Mouse (Mus musculus): ENCODE measurements around the gene Cab39l. TPM values are rescaled to one million over a fixed set of nuclear protein-coding genes. Genes with fewer than 3 reads are reported as not detected.

Gene Cab39l
- polyA plus RNA-seq, 1 experiment from 2014 or later = 53.0 TPM

GRCm38 (mm10) chr14:59470781-59471180 lies 30.0 kb downstream of the Cab39l start:
- H3K36me3 ChIP-seq (ENCODE audit: control insufficient read depth, insufficient read depth, low read length) = no peaks in the 10 kb centered on the region
- no peak overlapping the region for H3K9ac ChIP-seq (ENCODE audit: low read length)
- 95% methylated on average over 1 of the region's 1 CpGs for WGBS
- H3K27ac ChIP-seq (replicated peaks; ENCODE audit: low read depth, low read length) = no peak overlapping the region
- H3K4me1 ChIP-seq (ENCODE audit: control insufficient read depth, insufficient read depth, low read length) = no peaks in the 10 kb centered on the region
- H3K9me3 ChIP-seq (ENCODE audit: control insufficient read depth, low read length) = no peaks in the 10 kb centered on the region
- no peaks in the 10 kb centered on the region for H3K27me3 ChIP-seq (ENCODE audit: control insufficient read depth, insufficient read depth, low read length)
- H3K4me2 ChIP-seq (ENCODE audit: low read depth, severe bottlenecking) = no peak overlapping the region
- ATAC-seq (ENCODE audit: insufficient number of reproducible peaks, low FRiP score, low TSS enrichment, low read depth) (no peak), DNase-seq (ENCODE audit: low spot score) (no peak)
- no peak overlapping the region for H3K4me3 ChIP-seq (ENCODE audit: low read depth, low read length)

- Histone ChIP-seq H3K4me2 (ENCODE audit: low read depth, severe bottlenecking) (no peak overlapping the region), H3K9ac (ENCODE audit: low read length) (no peak overlapping the region), H3K4me3 (ENCODE audit: low read depth, low read length) (no peak overlapping the region), H3K4me1 (ENCODE audit: control insufficient read depth, insufficient read depth, low read length) (no peaks in the 10 kb centered on the region), H3K27me3 (ENCODE audit: control insufficient read depth, insufficient read depth, low read length) (no peaks in the 10 kb centered on the region), H3K9me3 (ENCODE audit: control insufficient read depth, low read length) (no peaks in the 10 kb centered on the region), H3K36me3 (ENCODE audit: control insufficient read depth, insufficient read depth, low read length) (no peaks in the 10 kb centered on the region), H3K27ac (replicated peaks; ENCODE audit: low read depth, low read length) (no peak overlapping the region)
- 52% methylated on average over 6 of the region's 6 CpGs for WGBS
- no peak for ATAC-seq (ENCODE audit: insufficient number of reproducible peaks, low FRiP score, low TSS enrichment, low read depth)
- DNase-seq (ENCODE audit: low spot score) = no peak
Measured at GRCm38 (mm10) chr14:59478699-59479098, 37.9 kb downstream of the Cab39l start.

GRCm38 (mm10) chr14:59485247-59485810 lies 44.6 kb downstream of the Cab39l start:
- no peaks in the 10 kb centered on the region for H3K9me3 ChIP-seq (ENCODE audit: control insufficient read depth, low read length)
- no peaks in the 10 kb centered on the region for H3K36me3 ChIP-seq (ENCODE audit: control insufficient read depth, insufficient read depth, low read length)
- ATAC-seq (ENCODE audit: insufficient number of reproducible peaks, low FRiP score, low TSS enrichment, low read depth) (no peak), DNase-seq (ENCODE audit: low spot score) (no peak)
- H3K4me2 ChIP-seq (ENCODE audit: low read depth, severe bottlenecking) = no peak overlapping the region
- no peak overlapping the region for H3K9ac ChIP-seq (ENCODE audit: low read length)
- H3K4me3 ChIP-seq (ENCODE audit: low read depth, low read length) = no peak overlapping the region
- H3K27me3 ChIP-seq (ENCODE audit: control insufficient read depth, insufficient read depth, low read length) = no peaks in the 10 kb centered on the region
- WGBS = 91% methylated on average over 4 of the region's 4 CpGs
- H3K27ac ChIP-seq (replicated peaks; ENCODE audit: low read depth, low read length) = no peak overlapping the region
- no peaks in the 10 kb centered on the region for H3K4me1 ChIP-seq (ENCODE audit: control insufficient read depth, insufficient read depth, low read length)

GRCm38 (mm10) chr14:59492376-59492775 lies 51.6 kb downstream of the Cab39l start:
- ATAC-seq (ENCODE audit: insufficient number of reproducible peaks, low FRiP score, low TSS enrichment, low read depth) = no peak

GRCm38 (mm10) chr14:59497928-59498327 lies 57.2 kb downstream of the Cab39l start:
- no peak overlapping the region for H3K9ac ChIP-seq (ENCODE audit: low read length)
- no peaks in the 10 kb centered on the region for H3K9me3 ChIP-seq (ENCODE audit: control insufficient read depth, low read length)
- DNase-seq (ENCODE audit: low spot score) = no peak
- no peak overlapping the region for H3K4me2 ChIP-seq (ENCODE audit: low read depth, severe bottlenecking)
- H3K27ac ChIP-seq (replicated peaks; ENCODE audit: low read depth, low read length) = no peak overlapping the region
- WGBS = 93% methylated on average over 5 of the region's 5 CpGs
- no peaks in the 10 kb centered on the region for H3K36me3 ChIP-seq (ENCODE audit: control insufficient read depth, insufficient read depth, low read length)
- H3K27me3 ChIP-seq (ENCODE audit: control insufficient read depth, insufficient read depth, low read length) = no peaks in the 10 kb centered on the region
- H3K4me3 ChIP-seq (ENCODE audit: low read depth, low read length) = no peak overlapping the region
- no peak for ATAC-seq (ENCODE audit: insufficient number of reproducible peaks, low FRiP score, low TSS enrichment, low read depth)
- H3K4me1 ChIP-seq (ENCODE audit: control insufficient read depth, insufficient read depth, low read length) = no peaks in the 10 kb centered on the region

More at GRCm38 (mm10) chr14:59492376-59492775, 51.6 kb downstream of the Cab39l start:
- H3K4me2 ChIP-seq (ENCODE audit: low read depth, severe bottlenecking) = no peak overlapping the region
- no peak overlapping the region for H3K4me3 ChIP-seq (ENCODE audit: low read depth, low read length)
- H3K9ac ChIP-seq (ENCODE audit: low read length) = no peak overlapping the region
- no peak for DNase-seq (ENCODE audit: low spot score)
- H3K27ac ChIP-seq (replicated peaks; ENCODE audit: low read depth, low read length) = no peak overlapping the region
- no peaks in the 10 kb centered on the region for H3K27me3 ChIP-seq (ENCODE audit: control insufficient read depth, insufficient read depth, low read length)
- no peaks in the 10 kb centered on the region for H3K9me3 ChIP-seq (ENCODE audit: control insufficient read depth, low read length)
- WGBS = 82% methylated on average over 4 of the region's 4 CpGs
- H3K4me1 ChIP-seq (ENCODE audit: control insufficient read depth, insufficient read depth, low read length) = no peaks in the 10 kb centered on the region
- H3K36me3 ChIP-seq (ENCODE audit: control insufficient read depth, insufficient read depth, low read length) = no peaks in the 10 kb centered on the region

GRCm38 (mm10) chr14:59504831-59505230 lies 64.1 kb downstream of the Cab39l start:
- Histone ChIP-seq H3K4me2 (ENCODE audit: low read depth, severe bottlenecking) (no peak overlapping the region), H3K36me3 (ENCODE audit: control insufficient read depth, insufficient read depth, low read length) (no peaks in the 10 kb centered on the region), H3K9ac (ENCODE audit: low read length) (no peak overlapping the region), H3K9me3 (ENCODE audit: control insufficient read depth, low read length) (no peaks in the 10 kb centered on the region), H3K27me3 (ENCODE audit: control insufficient read depth, insufficient read depth, low read length) (no peaks in the 10 kb centered on the region), H3K4me3 (ENCODE audit: low read depth, low read length) (no peak overlapping the region), H3K27ac (replicated peaks; ENCODE audit: low read depth, low read length) (no peak overlapping the region), H3K4me1 (ENCODE audit: control insufficient read depth, insufficient read depth, low read length) (no peaks in the 10 kb centered on the region)
- 94% methylated on average over 8 of the region's 8 CpGs for WGBS
- ATAC-seq (ENCODE audit: insufficient number of reproducible peaks, low FRiP score, low TSS enrichment, low read depth) = no peak
- no peak for DNase-seq (ENCODE audit: low spot score)

GRCm38 (mm10) chr14:59506139-59506538 lies 65.4 kb downstream of the Cab39l start:
- Histone ChIP-seq H3K36me3 (ENCODE audit: control insufficient read depth, insufficient read depth, low read length) (no peaks in the 10 kb centered on the region), H3K4me3 (ENCODE audit: low read depth, low read length) (no peak overlapping the region), H3K4me2 (ENCODE audit: low read depth, severe bottlenecking) (no peak overlapping the region), H3K9me3 (ENCODE audit: control insufficient read depth, low read length) (no peaks in the 10 kb centered on the region), H3K27ac (replicated peaks; ENCODE audit: low read depth, low read length) (no peak overlapping the region), H3K4me1 (ENCODE audit: control insufficient read depth, insufficient read depth, low read length) (no peaks in the 10 kb centered on the region), H3K27me3 (ENCODE audit: control insufficient read depth, insufficient read depth, low read length) (no peaks in the 10 kb centered on the region), H3K9ac (ENCODE audit: low read length) (no peak overlapping the region)
- DNase-seq (ENCODE audit: low spot score) = no peak
- WGBS = 94% methylated on average over 4 of the region's 4 CpGs
- ATAC-seq (ENCODE audit: insufficient number of reproducible peaks, low FRiP score, low TSS enrichment, low read depth) = no peak

GRCm38 (mm10) chr14:59513922-59514444 lies 73.2 kb downstream of the Cab39l start:
- H3K9me3 ChIP-seq (ENCODE audit: control insufficient read depth, low read length) = no peaks in the 10 kb centered on the region
- no peak overlapping the region for H3K9ac ChIP-seq (ENCODE audit: low read length)
- H3K4me2 ChIP-seq (ENCODE audit: low read depth, severe bottlenecking) = no peak overlapping the region
- no peaks in the 10 kb centered on the region for H3K36me3 ChIP-seq (ENCODE audit: control insufficient read depth, insufficient read depth, low read length)
- DNase-seq (ENCODE audit: low spot score) (no peak), ATAC-seq (ENCODE audit: insufficient number of reproducible peaks, low FRiP score, low TSS enrichment, low read depth) (no peak)
- H3K27me3 ChIP-seq (ENCODE audit: control insufficient read depth, insufficient read depth, low read length) = no peaks in the 10 kb centered on the region
- 85% methylated on average over 6 of the region's 6 CpGs for WGBS
- no peaks in the 10 kb centered on the region for H3K4me1 ChIP-seq (ENCODE audit: control insufficient read depth, insufficient read depth, low read length)
- H3K4me3 ChIP-seq (ENCODE audit: low read depth, low read length) = no peak overlapping the region
- no peak overlapping the region for H3K27ac ChIP-seq (replicated peaks; ENCODE audit: low read depth, low read length)

- no peak for ATAC-seq (ENCODE audit: insufficient number of reproducible peaks, low FRiP score, low TSS enrichment, low read depth)
Measured at GRCm38 (mm10) chr14:59525843-59526242, 85.1 kb downstream of the Cab39l start.

More at GRCm38 (mm10) chr14:59525843-59526242, 85.1 kb downstream of the Cab39l start:
- no peak overlapping the region for H3K9ac ChIP-seq (ENCODE audit: low read length)
- H3K36me3 ChIP-seq (ENCODE audit: control insufficient read depth, insufficient read depth, low read length) = no peaks in the 10 kb centered on the region
- DNase-seq (ENCODE audit: low spot score) = no peak
- no peaks in the 10 kb centered on the region for H3K9me3 ChIP-seq (ENCODE audit: control insufficient read depth, low read length)
- H3K4me2 ChIP-seq (ENCODE audit: low read depth, severe bottlenecking) = no peak overlapping the region
- 91% methylated on average over 5 of the region's 5 CpGs for WGBS
- no peak overlapping the region for H3K27ac ChIP-seq (replicated peaks; ENCODE audit: low read depth, low read length)
- H3K4me3 ChIP-seq (ENCODE audit: low read depth, low read length) = no peak overlapping the region
- no peaks in the 10 kb centered on the region for H3K4me1 ChIP-seq (ENCODE audit: control insufficient read depth, insufficient read depth, low read length)
- H3K27me3 ChIP-seq (ENCODE audit: control insufficient read depth, insufficient read depth, low read length) = no peaks in the 10 kb centered on the region
